Mouse (Mus musculus) bone marrow macrophage, adult 2 months (primary cell): ENCODE data around the gene Hirip3.

Experiments
- CTCF ChIP-seq: IDR thresholded peaks from 2 replicates; pipeline ENCODE4 v1.5.1; 2012; ENCODE audit warnings: low read depth, mild to moderate bottlenecking, low read length, moderate library complexity
- POLR2A ChIP-seq: IDR thresholded peaks from 2 replicates; pipeline ENCODE4 v1.6.1; 2012; ENCODE audit warnings: mild to moderate bottlenecking, low read depth, low read length, borderline replicate concordance

- no peak for TF ChIP-seq CTCF
- no peak for TF ChIP-seq POLR2A
Observed at GRCm38 (mm10) chr7:126869780-126870519, 8.2 kb downstream of the Hirip3 start.
